Mouse (Mus musculus) heart, adult 11 months (tissue): ENCODE measurements around the gene Pcbp3.
"Not testable (repeated sequence)": the region's sequence is repeated elsewhere in the genome, so short reads cannot be mapped to it uniquely, and the experiment has no call there.

Experiments used
- DNase-seq: peaks from one replicate; pipeline ENCODE4 v3.0.0; 2022

The Pcbp3 gene

DNA sequence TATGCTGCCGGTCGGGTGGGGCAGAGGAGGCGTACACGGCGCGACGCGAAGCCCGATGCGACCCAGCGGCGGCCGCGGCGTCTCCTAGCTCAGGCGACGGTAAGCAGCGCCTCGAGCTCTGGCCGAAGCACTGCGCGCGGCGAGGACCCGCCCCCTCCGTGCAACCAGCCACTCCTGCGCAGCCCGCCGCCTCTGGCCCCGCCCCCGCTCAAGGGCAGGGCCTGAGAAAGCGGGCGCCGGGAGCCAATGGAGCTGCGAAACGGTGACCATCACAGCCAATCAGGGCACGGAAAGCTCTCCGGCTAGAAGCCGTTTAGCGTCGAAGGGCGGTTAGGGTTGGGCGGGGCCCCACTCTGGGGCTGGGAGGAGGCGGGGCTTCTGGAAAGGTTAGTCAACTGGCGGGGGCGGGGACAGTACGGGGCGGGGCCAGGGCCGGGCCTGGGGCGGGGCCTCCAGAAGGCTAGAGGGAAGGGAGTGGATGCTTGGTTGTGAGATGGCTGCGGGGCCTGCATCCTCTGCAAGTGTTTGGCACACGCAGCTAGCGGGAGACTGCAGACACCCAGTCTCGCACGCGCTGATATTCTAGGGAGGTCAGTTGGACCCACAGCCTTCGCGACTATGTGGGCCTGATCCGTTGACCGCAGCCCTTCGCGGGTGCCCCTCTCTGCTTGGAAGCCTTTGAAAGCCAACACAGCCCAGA, at the start of gene Pcbp3:
Pcbp3 (minus strand) TSS at position 98 of the 700 bp plus-strand sequence.
- peak; percentile 100 for DNase-seq

DNA sequence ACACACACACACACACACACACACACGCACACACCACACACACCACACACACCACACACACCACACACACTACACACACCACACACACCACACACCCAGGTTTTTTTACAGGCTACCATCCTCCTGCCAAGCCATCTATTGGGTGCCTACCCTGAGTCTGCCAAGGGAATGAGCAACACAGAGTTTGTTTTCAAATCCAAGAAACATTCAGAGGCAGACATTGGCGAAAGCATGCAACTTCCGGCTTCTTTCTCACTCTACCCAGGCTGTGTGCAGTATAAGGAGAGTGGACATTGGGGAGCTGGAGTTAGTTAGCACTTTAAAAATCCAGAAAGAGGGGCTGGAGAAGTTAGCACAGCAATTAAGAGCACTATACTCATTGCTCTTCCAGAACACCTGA, 47.0 kb upstream of the Pcbp3 start:
- DNase-seq, result peak; percentile 77

DNA sequence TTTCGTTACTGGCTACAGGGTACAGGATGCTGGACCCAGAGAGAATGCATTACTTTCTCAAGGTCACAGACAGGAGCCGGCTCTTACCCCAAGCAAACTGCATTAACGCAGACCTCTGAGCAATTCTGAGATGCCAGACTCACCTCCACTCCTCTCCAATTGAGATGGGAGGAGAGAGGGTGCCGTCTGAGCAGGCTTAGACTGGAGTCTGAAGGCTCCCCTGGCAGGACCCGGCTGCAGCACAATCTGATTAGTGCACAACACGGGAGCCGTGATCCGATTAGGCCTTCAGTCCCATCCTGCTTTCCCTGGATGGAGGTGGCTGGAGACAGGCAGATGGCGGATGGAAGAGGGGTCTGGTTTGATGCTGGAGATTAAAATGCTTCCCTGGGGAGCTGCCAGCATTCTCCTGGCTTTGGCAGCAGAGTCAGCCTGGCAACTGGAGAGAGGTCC, 46.4 kb upstream of the Pcbp3 start:
- DNase-seq, result peak; percentile 82

DNA sequence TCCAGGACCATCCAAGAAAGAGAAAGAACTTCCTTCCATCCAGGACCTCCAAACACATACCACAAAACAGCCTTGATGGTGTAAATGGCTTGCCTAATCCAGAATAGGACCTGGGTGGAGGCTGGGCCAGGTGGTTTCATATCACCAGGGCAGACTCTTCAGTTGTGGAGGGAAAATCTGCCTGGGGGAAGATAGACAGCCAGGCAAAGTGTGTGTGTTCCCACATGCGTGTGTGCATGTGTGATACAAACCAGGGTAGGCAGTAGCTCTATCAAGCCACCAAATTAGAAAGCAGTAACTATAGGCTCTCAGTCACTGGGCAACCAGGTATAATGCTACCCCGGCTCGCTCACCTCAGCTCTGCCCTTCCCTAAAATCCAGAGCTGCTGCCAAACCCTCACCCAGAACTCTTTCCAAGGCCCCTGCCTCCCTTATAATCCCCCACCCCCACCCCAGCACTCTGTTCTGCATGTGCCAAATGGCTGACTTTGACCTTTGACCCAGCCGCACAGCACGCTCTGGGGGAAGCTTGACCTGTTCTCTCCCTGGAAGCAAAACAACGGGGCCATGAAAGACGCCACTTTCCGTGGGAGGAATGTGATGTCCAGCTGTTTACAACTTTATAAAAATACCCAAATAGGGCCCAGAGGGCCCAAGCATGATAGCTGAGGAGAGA, 45.9 kb upstream of the Pcbp3 start:
- peak; percentile 87 for DNase-seq

DNA sequence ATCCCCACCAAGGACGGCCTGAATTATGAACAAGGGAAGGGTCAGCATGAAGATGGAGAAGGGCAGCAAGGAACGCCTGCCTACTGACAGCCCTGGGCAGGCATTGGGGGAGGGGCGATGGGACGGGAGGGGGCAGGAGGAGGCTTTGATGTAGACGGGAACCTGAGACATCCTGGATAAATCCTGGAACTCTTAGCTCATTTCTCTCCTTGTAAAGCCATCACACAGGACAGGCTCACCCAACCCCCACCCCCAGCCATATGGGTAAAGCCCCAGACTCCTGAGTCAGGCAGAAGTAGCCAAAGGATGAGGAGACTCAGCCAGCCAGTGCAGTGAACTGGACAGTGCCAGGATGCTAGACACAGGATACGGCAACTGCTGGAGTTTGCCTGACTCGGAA, 43.2 kb upstream of the Pcbp3 start:
- peak; percentile 80 for DNase-seq

DNA sequence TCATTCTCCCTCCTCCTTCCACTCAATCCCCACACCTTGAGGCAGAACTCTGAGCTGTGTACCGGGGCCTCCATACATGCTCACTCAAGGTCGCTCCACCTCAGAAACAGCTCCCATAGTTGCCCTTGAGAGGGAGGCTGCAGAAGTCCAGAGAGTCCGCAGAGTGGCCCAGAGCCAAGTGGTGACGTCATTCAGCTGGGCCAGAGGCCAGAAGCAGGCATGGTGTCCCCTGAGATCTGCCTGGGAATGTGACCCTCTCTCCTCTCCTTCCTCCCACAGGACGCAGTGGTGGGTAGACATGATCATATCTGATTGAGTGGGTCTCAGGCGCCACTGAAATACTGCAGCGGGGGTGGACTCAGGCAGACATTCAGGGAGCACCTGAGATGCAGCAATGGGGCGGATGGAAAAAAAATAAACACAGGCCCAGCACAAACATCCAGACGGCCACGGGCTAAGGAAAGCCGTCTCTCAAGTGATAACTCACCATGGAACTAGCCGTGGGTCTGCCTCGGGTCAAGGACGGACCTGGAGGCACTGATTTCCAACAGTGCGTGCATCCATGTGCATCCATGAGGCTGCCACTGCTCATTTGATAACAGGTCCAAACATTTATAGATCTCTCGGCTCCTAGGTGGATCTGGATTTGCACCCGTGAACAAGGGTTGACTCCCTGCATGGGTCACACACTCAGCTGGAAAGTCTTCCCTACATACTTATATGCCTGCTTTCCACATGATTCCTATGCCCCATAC, 36.2 kb upstream of the Pcbp3 start:
- DNase-seq, result peak; percentile 97

DNA sequence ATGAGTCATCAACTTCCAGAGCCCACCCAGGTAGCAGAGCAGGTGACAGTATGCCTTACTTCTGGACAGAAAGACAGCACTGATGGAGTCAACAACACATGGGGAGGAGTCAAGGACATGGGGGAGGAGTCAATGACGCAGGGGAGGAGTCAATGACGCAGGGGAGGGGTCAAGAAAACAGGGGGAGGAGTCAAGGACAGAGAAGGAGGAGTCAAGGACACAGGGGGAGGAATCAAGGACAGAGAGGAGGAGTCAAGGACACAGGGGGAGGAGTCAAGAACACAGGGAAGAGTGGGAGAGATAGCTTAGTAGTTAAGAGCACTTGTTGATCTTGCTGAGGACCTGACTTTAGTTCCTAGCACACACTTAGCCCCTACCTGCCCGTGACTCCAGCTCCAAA, 30.8 kb upstream of the Pcbp3 start:
- DNase-seq, result no peak

DNA sequence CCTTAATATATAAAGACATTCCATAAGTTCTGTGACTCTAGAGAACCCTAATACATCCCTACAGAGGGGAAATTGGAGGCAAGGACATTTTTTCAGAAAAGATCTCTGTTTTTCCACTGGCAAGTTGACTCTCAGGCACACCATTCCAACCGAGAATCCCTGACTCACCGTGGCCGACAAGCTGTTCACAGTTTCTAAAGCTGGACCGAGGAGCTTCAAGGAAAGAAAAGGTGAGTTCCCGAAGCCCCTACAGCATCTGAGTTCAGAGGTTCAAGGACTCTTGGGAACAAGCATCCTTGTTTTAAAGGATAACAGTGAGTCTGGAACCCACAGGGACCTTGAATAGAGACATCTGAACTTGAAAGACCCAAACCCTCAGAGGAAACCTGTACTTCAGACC, 26.9 kb upstream of the Pcbp3 start:
- no peak for DNase-seq

DNA sequence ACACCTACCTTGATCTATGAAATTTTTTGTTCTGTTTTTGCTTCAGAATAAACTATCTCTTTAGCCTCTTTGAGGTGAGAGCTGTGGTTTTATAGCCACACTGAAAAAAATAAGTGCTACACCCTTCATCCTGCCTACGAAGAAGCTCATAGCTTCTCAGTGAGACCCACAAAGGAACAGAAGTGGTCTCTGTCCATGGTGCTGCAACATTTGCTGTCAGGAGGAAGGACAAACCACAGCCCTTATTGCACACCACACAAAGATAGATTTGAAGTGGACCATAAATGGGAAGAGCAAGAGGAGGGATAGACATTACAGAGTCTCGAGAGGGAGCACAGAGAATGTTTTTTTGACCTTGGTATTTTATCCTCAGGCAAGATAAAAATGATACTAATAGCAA, 16.4 kb upstream of the Pcbp3 start:
- DNase-seq, result peak; percentile 21

DNA sequence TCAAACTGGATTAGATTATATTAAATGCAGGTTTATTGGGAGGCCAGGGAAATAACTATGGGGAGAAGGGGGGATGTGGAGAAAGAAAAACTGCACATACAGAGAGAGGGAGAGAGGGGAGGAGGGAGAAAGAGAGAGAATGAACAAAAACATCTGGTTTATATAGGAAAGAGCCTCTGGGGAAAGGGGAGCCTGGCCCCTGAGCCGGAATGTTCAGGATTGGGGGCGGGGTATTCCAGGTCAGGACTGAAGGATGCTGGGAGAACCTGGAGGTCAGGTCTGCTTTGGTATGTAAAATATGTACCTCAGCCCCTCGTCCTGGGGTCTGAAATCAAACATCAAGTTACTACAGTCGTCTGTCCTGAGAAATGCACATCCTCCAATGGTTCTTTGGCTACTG, 15.0 kb upstream of the Pcbp3 start:
- no peak for DNase-seq

DNA sequence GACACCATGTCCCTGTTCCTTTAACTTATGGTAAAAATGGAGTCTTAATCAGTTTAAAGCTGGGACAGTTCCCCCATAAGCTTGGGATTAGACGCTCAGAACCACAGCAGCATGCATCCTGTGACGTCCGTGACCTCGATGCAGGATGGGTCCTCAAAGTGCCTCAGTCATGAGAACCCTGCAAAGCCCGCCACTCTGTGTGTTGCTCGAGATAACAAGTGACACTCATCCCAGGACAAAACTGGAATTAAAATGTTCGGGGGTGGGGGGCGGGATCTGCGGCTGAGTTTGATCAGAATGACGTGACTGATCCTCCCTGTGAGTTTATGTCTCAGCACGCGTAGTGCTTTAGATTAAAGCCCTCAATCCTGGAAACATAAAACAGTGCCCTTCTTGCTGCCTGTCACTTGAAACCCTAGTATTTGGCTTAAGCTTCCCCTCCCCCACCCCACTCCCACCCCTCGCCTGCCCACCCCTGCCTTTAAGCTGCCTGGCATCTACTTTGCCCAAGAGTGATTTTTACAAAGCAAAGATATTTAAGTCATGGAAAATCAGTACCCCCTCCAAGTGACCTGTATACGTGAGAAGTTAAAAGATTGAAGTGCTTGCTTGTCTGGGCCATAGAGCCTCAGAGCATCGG, 12.2 kb upstream of the Pcbp3 start:
- DNase-seq, result peak; percentile 80

DNA sequence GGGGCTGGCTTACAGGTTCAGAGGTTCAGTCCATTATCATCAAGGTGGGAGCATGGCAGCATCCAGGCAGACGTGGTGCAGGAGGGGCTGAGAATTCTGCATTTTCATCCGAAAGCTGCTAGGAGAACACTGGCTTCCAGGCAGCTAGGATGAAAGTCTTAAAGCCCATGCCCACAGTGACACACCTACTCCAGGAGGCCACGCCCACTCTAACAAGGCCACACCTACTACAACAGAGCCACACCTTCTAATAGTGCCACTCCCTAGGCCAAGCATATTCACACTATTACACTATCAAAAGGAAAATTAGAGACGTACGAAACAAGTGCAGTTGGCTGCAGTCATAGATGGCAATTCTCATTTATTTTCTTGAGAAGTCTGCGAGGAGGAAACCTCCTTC, 10.6 kb upstream of the Pcbp3 start:
- DNase-seq, result not testable (repeated sequence)

DNA sequence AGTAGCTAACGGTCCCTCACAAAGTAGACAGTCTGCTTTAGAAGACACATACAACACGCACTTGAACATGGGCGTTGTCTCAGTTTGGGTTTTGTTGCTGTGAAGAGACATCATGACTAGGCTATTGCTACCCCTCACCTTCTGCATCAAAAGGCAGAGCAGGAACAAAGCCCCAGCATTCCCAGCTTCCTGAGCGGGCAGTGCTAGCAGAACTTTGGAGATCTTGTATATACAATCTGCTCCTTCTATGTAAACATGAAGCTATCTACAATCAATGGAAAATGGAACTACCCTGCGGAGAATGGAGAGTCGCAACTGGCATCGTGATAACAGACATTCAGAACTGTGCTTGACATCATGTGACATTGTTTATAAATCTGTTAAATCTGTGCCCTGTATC, 9.3 kb upstream of the Pcbp3 start:
- DNase-seq, result no peak

DNA sequence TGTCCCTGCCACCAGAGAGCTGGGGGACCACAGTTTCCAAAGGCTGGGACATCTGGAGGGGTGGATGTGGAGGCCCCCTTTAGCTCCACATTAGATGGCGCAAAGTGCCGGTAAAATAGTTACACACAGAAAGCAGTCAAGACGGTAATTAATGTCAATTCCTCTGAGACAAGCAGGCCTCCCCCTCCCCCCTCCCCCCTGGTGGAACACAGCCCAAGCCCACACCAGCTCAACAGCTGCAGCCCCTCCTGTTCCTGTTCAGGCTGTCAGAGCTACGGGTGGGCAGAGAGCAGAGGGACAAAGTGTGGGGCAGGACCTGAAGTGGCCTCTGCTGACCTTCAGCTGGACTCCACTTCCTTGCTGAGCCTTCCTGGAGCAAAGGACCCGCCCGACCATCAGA, 2.7 kb upstream of the Pcbp3 start:
- peak; percentile 95 for DNase-seq

DNA sequence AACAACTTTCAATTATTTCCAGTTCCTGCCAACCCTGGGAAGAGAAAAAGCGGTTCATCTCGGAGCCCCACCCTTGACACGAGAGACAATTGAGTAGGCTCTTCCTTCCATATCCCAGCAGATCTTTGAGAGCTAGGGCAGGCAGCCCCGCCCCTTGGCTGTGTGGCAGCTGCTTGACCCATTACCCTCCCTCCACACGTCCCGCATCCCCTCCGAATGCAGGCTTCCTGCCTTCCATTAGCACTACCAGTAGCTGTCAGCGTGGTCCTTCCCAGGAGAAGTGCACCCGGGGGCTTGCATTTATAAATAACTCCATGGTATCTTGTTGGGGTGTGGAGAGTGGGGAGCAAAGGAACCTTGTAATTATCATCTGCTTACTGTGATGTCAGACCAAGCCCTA, 2.3 kb upstream of the Pcbp3 start:
- DNase-seq, result peak; percentile 96

DNA sequence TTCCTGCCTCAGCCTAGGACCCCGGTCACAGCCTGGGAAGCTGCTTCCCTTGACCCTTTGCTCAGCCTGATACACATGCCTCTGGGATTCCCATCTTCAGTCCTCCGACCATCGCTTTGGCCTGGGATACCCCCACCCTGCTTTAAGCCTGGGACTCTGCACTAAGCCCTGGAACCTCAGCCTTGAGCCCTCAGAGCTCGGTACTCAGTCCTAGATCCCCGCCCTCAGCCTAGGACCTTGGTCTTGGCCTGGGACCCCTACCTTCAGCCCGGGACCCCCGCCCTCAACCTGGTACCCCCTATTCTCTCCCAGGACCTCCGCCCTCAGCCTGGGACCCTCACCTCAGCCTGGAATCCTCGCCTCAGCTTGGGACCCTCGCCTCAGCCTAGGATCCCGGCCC, 531 bp downstream of the Pcbp3 start:
- peak; percentile 92 for DNase-seq

DNA sequence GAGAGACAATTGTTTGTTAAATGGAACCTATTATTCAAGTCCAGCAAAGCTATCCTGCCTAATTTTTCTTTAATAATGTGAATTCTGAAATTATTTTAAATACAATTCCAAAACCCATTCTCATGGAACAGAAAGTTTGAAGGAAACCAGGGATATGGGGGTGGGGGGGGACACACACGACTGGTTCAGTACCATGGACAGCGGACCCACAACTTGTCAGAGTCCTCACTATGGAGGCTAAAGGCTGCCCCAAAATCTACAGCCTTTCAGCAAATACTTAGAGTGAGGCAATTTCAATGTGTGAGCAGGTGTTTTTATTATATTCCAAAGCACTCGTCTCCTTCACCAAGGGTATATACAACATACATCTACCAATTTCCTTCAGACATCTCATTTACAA, 3.5 kb downstream of the Pcbp3 start:
- DNase-seq, result no peak

DNA sequence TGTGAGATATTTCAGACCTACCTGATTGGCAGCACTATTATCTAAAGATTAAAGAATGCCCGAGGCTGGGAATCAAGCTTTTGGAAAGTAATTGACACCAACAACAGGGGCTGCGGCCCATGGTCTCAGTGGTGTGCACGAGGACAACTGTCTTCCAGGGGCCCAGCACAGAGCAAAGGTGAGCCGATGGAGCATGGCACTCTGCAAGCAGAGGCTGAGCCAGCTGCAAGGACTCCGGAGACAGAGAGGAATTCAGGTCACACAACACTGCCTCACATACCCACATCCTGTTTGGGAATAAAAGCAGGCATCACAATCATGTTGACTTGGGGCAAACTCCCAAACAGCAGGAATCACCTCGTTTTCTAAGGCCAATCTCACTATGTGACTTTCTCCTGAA, 5.5 kb downstream of the Pcbp3 start:
- no peak for DNase-seq

DNA sequence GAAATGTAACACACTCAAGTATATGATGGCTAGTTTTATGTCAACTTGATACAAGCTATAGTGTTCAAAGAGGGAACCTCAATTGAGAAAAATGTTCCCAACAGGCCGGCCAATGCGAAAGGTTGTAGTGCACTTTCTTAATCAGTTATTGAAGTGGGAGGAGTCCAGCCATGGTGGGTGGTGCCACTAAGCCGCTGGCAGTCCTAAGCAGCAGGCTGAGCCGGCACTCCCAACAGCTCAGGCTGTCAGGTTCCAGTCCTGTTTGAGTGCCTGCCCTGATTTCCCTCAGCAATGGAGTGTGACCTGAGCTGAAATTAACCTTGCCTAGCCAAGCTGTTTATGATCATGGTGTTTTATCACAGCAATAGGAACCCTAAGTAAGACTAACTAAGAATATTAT, 20.6 kb downstream of the Pcbp3 start:
- no peak for DNase-seq

DNA sequence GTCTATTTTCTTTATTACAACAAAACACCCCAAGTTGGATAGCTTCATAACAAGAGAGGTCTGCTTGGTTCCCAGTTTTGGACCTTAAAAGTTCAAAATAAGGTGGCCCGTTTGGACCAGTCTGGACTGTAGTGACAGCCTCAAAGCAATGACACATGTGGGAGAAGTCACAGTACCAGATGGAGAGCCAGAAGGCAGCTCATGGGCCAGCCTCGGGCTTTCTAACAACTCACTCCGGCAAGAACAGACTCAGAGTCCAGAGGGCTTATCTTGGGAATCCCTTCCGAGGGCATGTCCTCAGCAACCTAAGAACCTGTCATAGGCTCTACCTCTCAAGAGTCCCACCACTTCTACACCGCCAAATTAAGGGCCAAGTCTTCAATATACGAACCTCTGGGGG, 24.9 kb downstream of the Pcbp3 start:
- no peak for DNase-seq

DNA sequence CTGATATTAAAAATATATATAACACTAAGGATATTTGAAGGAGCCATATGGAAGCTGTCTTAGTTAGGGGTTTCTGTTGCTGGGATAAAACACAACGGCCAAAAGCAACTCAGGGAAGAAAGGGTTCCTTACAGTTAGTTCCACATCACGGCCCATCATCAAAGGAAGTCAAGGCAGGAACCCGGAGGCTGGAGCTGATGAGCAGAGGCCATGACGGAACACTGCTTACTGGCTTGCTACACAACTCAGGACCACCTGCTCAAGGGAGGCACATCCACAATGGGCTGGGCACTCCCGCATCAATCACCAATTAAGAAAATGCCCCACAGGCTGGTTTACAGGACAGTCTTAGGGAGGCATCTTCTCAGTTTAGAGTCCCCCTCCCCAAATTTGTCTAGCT, 26.9 kb downstream of the Pcbp3 start:
- no peak for DNase-seq

DNA sequence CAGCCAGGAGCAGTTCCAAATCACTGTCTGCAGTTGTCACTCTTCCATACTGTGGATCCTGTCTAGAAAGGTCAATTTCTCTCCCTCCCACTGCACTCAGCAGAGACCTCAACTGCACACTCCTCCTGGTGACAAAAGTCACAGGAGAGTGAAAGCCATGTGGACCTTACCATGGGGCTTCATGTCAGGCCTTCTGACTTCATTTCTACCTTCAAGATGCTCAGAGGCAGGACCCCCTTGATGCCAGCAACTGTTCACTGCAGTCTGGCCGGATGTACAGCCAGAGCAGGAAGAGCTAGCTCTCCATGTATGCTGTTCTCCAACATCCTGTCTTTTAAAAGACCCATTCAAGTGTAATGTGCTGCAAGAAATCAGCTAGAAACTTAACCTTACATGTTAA, 29.9 kb downstream of the Pcbp3 start:
- DNase-seq, result no peak

DNA sequence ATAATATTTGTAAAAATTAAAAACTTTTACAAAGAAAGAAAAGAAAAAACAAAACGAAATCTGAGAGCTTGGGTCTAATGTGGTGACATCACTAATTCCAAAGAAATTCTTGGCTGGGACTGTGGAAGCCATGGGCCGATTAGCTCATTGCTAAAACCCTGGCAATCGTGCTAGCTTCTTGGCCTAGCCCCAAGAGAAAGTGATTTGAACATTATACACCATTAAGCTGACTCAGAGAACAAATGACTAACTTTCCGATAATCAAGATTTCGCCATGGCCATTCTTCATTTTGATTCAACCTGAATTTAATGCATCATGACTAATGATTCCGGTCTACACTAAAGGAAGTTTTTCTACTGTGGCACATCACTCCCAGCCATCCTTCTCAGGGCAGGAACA, 30.6 kb downstream of the Pcbp3 start:
- peak; percentile 91 for DNase-seq

DNA sequence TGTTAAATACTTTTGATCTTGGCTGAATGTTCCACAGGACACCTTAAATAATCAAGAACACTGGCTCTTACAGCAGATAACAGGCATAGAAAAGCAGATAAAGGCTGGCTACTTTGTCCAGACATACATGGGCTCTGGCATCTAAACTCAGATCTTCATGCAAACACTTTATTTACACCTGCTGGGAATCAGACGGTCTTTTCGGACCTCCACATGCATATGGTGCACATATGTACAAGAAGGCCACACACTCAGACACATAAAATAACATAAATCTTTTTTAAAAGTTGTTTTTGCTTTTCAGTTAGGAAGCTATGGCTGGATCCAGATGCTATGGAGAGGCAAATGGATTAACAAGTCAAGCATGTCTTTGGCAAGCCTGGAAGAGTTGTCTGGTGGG, 37.2 kb downstream of the Pcbp3 start:
- peak; percentile 53 for DNase-seq
